Mouse (Mus musculus): ENCODE results near the gene Flii. TPM values are rescaled to one million over a fixed set of nuclear protein-coding genes. Genes with fewer than 3 reads are reported as not detected.

The Flii gene
- total and polyA plus RNA-seq, 3 experiments, result 49.5 to 112 (median 88.6) TPM

GRCm38 (mm10) chr11:60704023-60704880 is 22.8 kb downstream of the Flii start:
- Histone ChIP-seq H3K79me2 (replicated peaks; ENCODE audit: control insufficient read depth, extremely low read depth, insufficient read depth, poor library complexity, severe bottlenecking) (no peaks in the 10 kb centered on the region), H3K9ac (ENCODE audit: insufficient read depth, low read depth) (no peak overlapping the region), H3K27ac (ENCODE audit: insufficient read depth, low read depth) (no peak overlapping the region), H3K4me3 (replicated peaks in 1 of 3; ENCODE audit: low read depth in 2 of 3, low read length in 2 of 3, poor library complexity in 1 of 3) (no peak overlapping the region), H3K36me3 (replicated peaks in 1 of 2; ENCODE audit: control insufficient read depth in 1 of 2, insufficient read depth in 1 of 2, low read length in 1 of 2) (peaks cover 31 to 57% of the 10 kb centered on the region in 2 experiments), H3K4me2 (ENCODE audit: insufficient read depth, low read depth, poor library complexity, severe bottlenecking) (no peak overlapping the region), H3K9me3 (replicated peaks; ENCODE audit: low read length) (no peaks in the 10 kb centered on the region), H3K27me3 (replicated peaks) (peaks cover 3% of the 10 kb centered on the region), H3K4me1 (ENCODE audit: control insufficient read depth in 1 of 2, insufficient read depth in 2 of 2) (peaks cover 16 to 48% of the 10 kb centered on the region in 2 experiments)
- no peak for DNase-seq (ENCODE audit: extremely low read depth)
- dilution Hi-C loops (cut with MboI; ENCODE audit: extremely low pct_ligation_motif_present, extremely low pct_unique_long_range_greater_than_20kb, low sequenced_read_pairs) (no loop called here), in situ Hi-C loops (cut with MboI; ENCODE audit: low pct_ligation_motif_present, low pct_unique_long_range_greater_than_20kb, low sequenced_read_pairs) (no loop called here)
- TF ChIP-seq RAD21 (IDR thresholded peaks at IDR 0.05; ENCODE audit: low read depth, low read length), result no peak
- no peak for TF ChIP-seq IRF4 (IDR thresholded peaks at IDR 0.05; ENCODE audit: low read depth, low read length)
- TF ChIP-seq CHD1 (IDR thresholded peaks at IDR 0.05; ENCODE audit: low read depth, low read length), result no peak
- TF ChIP-seq GABPA (IDR thresholded peaks at IDR 0.05; ENCODE audit: insufficient replicate concordance, low read depth, low read length), result no peak
- no peak for TF ChIP-seq SIN3A (IDR thresholded peaks at IDR 0.05; ENCODE audit: low read length)
- no peak for TF ChIP-seq ZKSCAN1 (IDR thresholded peaks at IDR 0.05; ENCODE audit: borderline replicate concordance, low read depth, low read length)
- no peak for TF ChIP-seq MYC (IDR thresholded peaks at IDR 0.05; ENCODE audit: low read depth, low read length)
- TF ChIP-seq MAX (IDR thresholded peaks at IDR 0.05; ENCODE audit: low read length), result no peak
- no peak for TF ChIP-seq EP300 (IDR thresholded peaks at IDR 0.05; ENCODE audit: low read length)
- TF ChIP-seq PAX5 (IDR thresholded peaks at IDR 0.05; ENCODE audit: low read length), result no peak
- no peak for TF ChIP-seq TBP (conservative IDR thresholded peaks at IDR 0.05; ENCODE audit: low read depth, low read length)
- TF ChIP-seq BHLHE40 (IDR thresholded peaks at IDR 0.05; ENCODE audit: low read depth, low read length), result no peak
- no peak for TF ChIP-seq MEF2A (IDR thresholded peaks at IDR 0.05; ENCODE audit: borderline replicate concordance, low read depth, low read length)
- TF ChIP-seq MAZ (IDR thresholded peaks at IDR 0.05; ENCODE audit: low read depth, low read length), result no peak
- no peak for TF ChIP-seq E2F4 (IDR thresholded peaks at IDR 0.05; ENCODE audit: insufficient replicate concordance, low read depth, low read length)
- TF ChIP-seq SMC3 (IDR thresholded peaks at IDR 0.05; ENCODE audit: low read depth, low read length), result no peak
- TF ChIP-seq NELFE (IDR thresholded peaks at IDR 0.05; ENCODE audit: low read depth, low read length), result no peak

GRCm38 (mm10) chr11:60703131-60703530 is 23.9 kb downstream of the Flii start:
- peak; percentile 73 for DNase-seq (ENCODE audit: extremely low read depth)
- dilution Hi-C loops (cut with MboI; ENCODE audit: extremely low pct_ligation_motif_present, extremely low pct_unique_long_range_greater_than_20kb, low sequenced_read_pairs), result no loop called here
- in situ Hi-C loops (cut with MboI; ENCODE audit: low pct_ligation_motif_present, low pct_unique_long_range_greater_than_20kb, low sequenced_read_pairs), result no loop called here
- TF ChIP-seq TCF12 (IDR thresholded peaks at IDR 0.05; ENCODE audit: low read depth, low read length) (no peak), ETS1 (conservative IDR thresholded peaks at IDR 0.05; ENCODE audit: low read depth, low read length) (no peak), MEF2A (IDR thresholded peaks at IDR 0.05; ENCODE audit: borderline replicate concordance, low read depth, low read length) (peak; percentile 44), ZMIZ1 (IDR thresholded peaks at IDR 0.05; ENCODE audit: low read depth, low read length) (no peak), MAZ (IDR thresholded peaks at IDR 0.05; ENCODE audit: low read depth, low read length) (no peak), NRF1 (IDR thresholded peaks at IDR 0.05; ENCODE audit: low read depth, low read length) (peak; percentile 25; the same call in 1 of the 2 replicates), PAX5 (IDR thresholded peaks at IDR 0.05; ENCODE audit: low read length) (no peak), RAD21 (IDR thresholded peaks at IDR 0.05; ENCODE audit: low read depth, low read length) (peak; percentile 34), USF1 (IDR thresholded peaks at IDR 0.05; ENCODE audit: low read depth, low read length) (no peak), IRF4 (IDR thresholded peaks at IDR 0.05; ENCODE audit: low read depth, low read length) (no peak; the same call in 1 of the 2 replicates), SMC3 (IDR thresholded peaks at IDR 0.05; ENCODE audit: low read depth, low read length) (peak; percentile 56), JUND (conservative IDR thresholded peaks at IDR 0.05; ENCODE audit: low read depth, low read length) (no peak), MXI1 (IDR thresholded peaks at IDR 0.05; ENCODE audit: low read depth, low read length) (no peak), UBTF (IDR thresholded peaks at IDR 0.05; ENCODE audit: low read depth, low read length) (no peak), GABPA (IDR thresholded peaks at IDR 0.05; ENCODE audit: insufficient replicate concordance, low read depth, low read length) (no peak), NELFE (IDR thresholded peaks at IDR 0.05; ENCODE audit: low read depth, low read length) (no peak), CHD2 (IDR thresholded peaks at IDR 0.05; ENCODE audit: low read length) (peak; percentile 91), CTCF (conservative IDR thresholded peaks at IDR 0.05 in 1 of 2, IDR thresholded peaks at IDR 0.05 in 1 of 2; ENCODE audit: low read depth in 2 of 2, low read length in 2 of 2) (peak; percentile 32 to 84; a peak in 3 of 4 replicates), JUN (IDR thresholded peaks at IDR 0.05; ENCODE audit: insufficient read depth, low read depth, low read length) (no peak), ELF1 (IDR thresholded peaks at IDR 0.05; ENCODE audit: low read depth, low read length) (peak; percentile 43), BHLHE40 (IDR thresholded peaks at IDR 0.05; ENCODE audit: low read depth, low read length) (no peak), ZKSCAN1 (IDR thresholded peaks at IDR 0.05; ENCODE audit: borderline replicate concordance, low read depth, low read length) (no peak), SIN3A (IDR thresholded peaks at IDR 0.05; ENCODE audit: low read length) (no peak)

More at GRCm38 (mm10) chr11:60703131-60703530, 23.9 kb downstream of the Flii start:
- Histone ChIP-seq H3K79me2 (replicated peaks; ENCODE audit: control insufficient read depth, extremely low read depth, insufficient read depth, poor library complexity, severe bottlenecking) (no peaks in the 10 kb centered on the region), H3K4me2 (ENCODE audit: insufficient read depth, low read depth, poor library complexity, severe bottlenecking) (no peak overlapping the region), H3K9me3 (replicated peaks; ENCODE audit: low read length) (no peaks in the 10 kb centered on the region), H3K4me1 (ENCODE audit: control insufficient read depth in 1 of 2, insufficient read depth in 2 of 2) (peaks cover 20 to 56% of the 10 kb centered on the region in 2 experiments), H3K27me3 (replicated peaks) (peaks cover 7% of the 10 kb centered on the region), H3K4me3 (replicated peaks in 1 of 3; ENCODE audit: low read depth in 2 of 3, low read length in 2 of 3, poor library complexity in 1 of 3) (peak overlapping the region in 1 of 3 experiments; percentile 12), H3K27ac (ENCODE audit: insufficient read depth, low read depth) (no peak overlapping the region), H3K36me3 (replicated peaks in 1 of 2; ENCODE audit: control insufficient read depth in 1 of 2, insufficient read depth in 1 of 2, low read length in 1 of 2) (peaks cover 20 to 46% of the 10 kb centered on the region in 2 experiments), H3K9ac (ENCODE audit: insufficient read depth, low read depth) (no peak overlapping the region)
